Mouse (Mus musculus) midbrain, embryonic 15.5 days (tissue): ENCODE measurements at regions not wholly inside any gene's neighbourhood (a gene's known extent, or its start where the extent isn't known, plus 50 kb on each side); places are given as distances from the start of the nearest gene placed in this dataset.

ENCODE experiments used
- ATAC-seq: fragments of 200-750 bp; cut with Nextera tagmentation; replicated peaks from 2 replicates; pipeline ENCODE4 v1.8.0; 2017; ENCODE audit warnings: moderate TSS enrichment
- H3K27ac ChIP-seq: fragments of 300-500 bp; sonication (generic); 2 replicates; pipeline ENCODE4 v1.5.1; 2015; ENCODE audit warnings: mild to moderate bottlenecking, inconsistent platforms
- H3K27me3 ChIP-seq: fragments of 300-500 bp; sonication (generic); replicated peaks from 2 replicates; pipeline ENCODE4 v1.6.1; 2015; ENCODE audit warnings: inconsistent platforms
- H3K36me3 ChIP-seq: fragments of 300-500 bp; sonication (generic); replicated peaks from 2 replicates; pipeline ENCODE4 v1.6.1; 2015; ENCODE audit warnings: inconsistent platforms
- H3K4me1 ChIP-seq: fragments of 300-500 bp; sonication (generic); 2 replicates; pipeline ENCODE4 v1.6.1; 2015; ENCODE audit warnings: inconsistent platforms
- H3K4me2 ChIP-seq: fragments of 300-500 bp; sonication (generic); 2 replicates; pipeline ENCODE4 v1.6.1; 2015; ENCODE audit warnings: inconsistent platforms, mild to moderate bottlenecking, moderate library complexity
- H3K4me3 ChIP-seq: fragments of 300-500 bp; sonication (generic); 2 replicates; pipeline ENCODE4 v1.5.1; 2015; ENCODE audit warnings: mild to moderate bottlenecking, inconsistent platforms
- H3K9ac ChIP-seq: fragments of 300-500 bp; sonication (generic); 2 replicates; pipeline ENCODE4 v1.6.1; 2015; ENCODE audit warnings: mild to moderate bottlenecking, inconsistent platforms
- H3K9me3 ChIP-seq: fragments of 300-500 bp; sonication (generic); 2 replicates; pipeline ENCODE4 v1.6.1; 2016; ENCODE audit warnings: inconsistent platforms
- WGBS: fragments of 180-500 bp; shearing (Covaris S2); methylation state at CpG from one replicate; pipeline ENCODE4 v1.1.7; 2015; ENCODE audit warnings: mixed read lengths; 5-methylcytosine and 5-hydroxymethylcytosine counted together

DNA sequence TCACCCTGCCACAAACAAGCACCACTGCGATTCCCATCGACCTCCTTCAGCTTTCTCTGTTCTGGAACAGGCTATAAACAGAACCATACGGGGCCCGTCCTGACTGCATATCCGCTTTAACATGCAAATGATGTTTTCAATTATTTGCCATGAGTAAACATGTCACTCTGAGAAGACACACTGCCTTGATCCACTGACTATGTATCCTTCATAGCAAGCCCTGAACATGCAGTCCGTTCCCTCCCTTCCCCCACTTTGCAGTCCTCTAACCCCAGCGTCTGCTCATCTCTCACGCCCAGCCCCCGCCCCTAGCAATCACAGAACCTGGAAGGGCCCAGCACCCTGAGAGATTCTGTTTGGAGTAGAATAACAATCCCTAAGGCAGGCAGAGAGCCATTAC lies 89.4 kb upstream of the Rybp start:
- no peak overlapping the region for H3K4me3 ChIP-seq
- H3K27me3 ChIP-seq: 0 out of 2 replicates have a peak, but pooled peaks cover 8% of the 10 kb centered on the region
- H3K4me2 ChIP-seq: no peak overlapping the region
- H3K27ac ChIP-seq: no peak overlapping the region
- peaks cover 17% of the 10 kb centered on the region for H3K4me1 ChIP-seq
- no peaks in the 10 kb centered on the region for H3K9me3 ChIP-seq
- ATAC-seq: peak; percentile 16
- 18% methylated on average over 9 of the region's 9 CpGs for WGBS
- H3K9ac ChIP-seq: no peak overlapping the region
- no peaks in the 10 kb centered on the region for H3K36me3 ChIP-seq

DNA sequence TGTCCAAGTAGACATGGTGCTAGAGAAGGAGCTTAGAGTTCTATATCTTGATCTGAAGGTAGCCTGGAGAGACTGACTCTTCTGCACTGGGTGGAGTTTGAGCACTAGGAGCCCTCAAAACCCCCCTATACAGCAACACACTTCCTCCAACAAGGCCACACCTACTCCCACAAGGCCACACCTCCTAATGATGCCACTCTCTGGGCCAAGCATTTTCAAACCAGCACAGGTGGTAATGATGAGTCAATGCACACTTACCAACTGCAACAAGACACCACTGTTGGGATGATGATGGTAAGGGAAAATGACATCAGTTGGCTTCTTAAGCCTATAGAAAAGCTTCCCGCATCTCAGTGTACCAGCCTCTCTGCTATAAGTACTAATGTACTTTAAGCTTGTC lies 83.5 kb upstream of the Rybp start:
- Histone ChIP-seq H3K27ac (no peak overlapping the region), H3K9ac (no peak overlapping the region), H3K4me2 (no peak overlapping the region), H3K4me3 (no peak overlapping the region), H3K27me3 (no peaks in the 10 kb centered on the region), H3K4me1 (no peaks in the 10 kb centered on the region), H3K36me3 (no peaks in the 10 kb centered on the region), H3K9me3 (no peaks in the 10 kb centered on the region)
- 94% methylated on average over 1 of the region's 1 CpGs for WGBS
- ATAC-seq: no peak

DNA sequence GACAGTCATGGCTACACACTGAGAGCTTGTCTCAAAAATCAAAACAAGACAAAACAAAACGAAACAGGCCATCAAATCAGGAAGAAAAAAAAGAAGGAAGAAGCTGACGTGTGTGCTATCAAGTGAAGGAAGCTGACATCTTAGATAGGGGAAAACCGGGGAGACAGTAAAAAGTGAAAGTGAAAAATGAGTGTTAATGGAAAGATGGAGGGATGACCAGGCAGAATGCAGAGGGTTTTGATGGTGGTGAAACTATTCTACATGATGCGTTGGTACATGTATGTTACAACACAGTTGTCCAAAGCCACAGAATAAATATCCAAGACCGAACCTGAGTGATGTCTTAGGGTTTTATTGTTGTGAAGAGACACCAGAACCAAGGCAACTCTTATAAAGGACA lies 83.1 kb upstream of the Rybp start:
- Histone ChIP-seq H3K36me3 (no peaks in the 10 kb centered on the region), H3K4me3 (no peak overlapping the region), H3K4me1 (no peaks in the 10 kb centered on the region), H3K27ac (no peak overlapping the region), H3K4me2 (no peak overlapping the region), H3K9me3 (no peaks in the 10 kb centered on the region), H3K9ac (no peak overlapping the region), H3K27me3 (no peaks in the 10 kb centered on the region)
- ATAC-seq: no peak
- WGBS: 92% methylated on average over 5 of the region's 5 CpGs

DNA sequence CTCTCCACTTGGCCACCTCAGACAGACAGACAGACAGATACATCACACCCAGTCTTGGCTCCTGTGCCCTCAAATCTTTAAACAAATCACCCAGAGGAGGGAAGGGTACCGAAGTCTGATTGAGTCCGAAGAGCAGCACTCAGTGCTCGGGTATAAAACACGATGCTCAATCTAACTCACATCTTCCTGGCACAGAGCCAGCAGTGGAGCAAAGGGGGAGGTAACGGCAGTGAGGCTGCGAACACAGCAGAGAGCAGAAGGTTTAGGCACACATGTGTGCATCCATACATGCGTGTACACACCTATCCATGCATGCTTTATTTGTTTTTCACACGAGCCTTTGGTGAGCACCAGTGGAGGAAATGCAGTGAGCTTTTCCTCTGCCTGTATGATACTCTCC lies 78.9 kb upstream of the Rybp start:
- no peaks in the 10 kb centered on the region for H3K9me3 ChIP-seq
- no peak overlapping the region for H3K4me3 ChIP-seq
- H3K9ac ChIP-seq: no peak overlapping the region
- no peak for ATAC-seq
- H3K27me3 ChIP-seq: no peaks in the 10 kb centered on the region
- 62% methylated on average over 8 of the region's 8 CpGs for WGBS
- H3K4me1 ChIP-seq: no peaks in the 10 kb centered on the region
- H3K27ac ChIP-seq: no peak overlapping the region
- H3K36me3 ChIP-seq: no peaks in the 10 kb centered on the region
- H3K4me2 ChIP-seq: no peak overlapping the region

DNA sequence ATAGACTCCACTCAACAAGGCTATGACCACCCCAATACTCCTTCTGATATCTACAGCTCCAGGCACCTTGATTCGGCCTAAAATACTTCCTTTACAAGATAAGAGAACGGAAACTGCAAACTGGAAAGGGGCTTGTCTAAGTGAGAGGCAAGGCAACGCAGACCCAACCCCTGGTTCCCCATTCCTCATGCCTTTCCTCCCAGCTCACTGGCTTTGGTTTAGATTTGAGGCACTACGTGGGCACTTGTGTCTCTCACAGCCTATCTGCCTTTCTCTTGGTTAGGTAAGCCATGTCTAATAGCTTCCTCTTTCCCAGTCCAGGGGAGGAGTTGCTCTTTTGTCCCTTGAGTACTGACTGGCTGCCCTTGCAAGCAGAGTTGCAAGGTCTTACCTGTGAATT lies 78.5 kb upstream of the Rybp start:
- WGBS: 88% methylated on average over 4 of the region's 4 CpGs
- Histone ChIP-seq H3K27me3 (no peaks in the 10 kb centered on the region), H3K9ac (no peak overlapping the region), H3K27ac (no peak overlapping the region), H3K4me2 (no peak overlapping the region), H3K9me3 (no peaks in the 10 kb centered on the region), H3K4me1 (no peaks in the 10 kb centered on the region), H3K36me3 (no peaks in the 10 kb centered on the region), H3K4me3 (no peak overlapping the region)
- no peak for ATAC-seq

DNA sequence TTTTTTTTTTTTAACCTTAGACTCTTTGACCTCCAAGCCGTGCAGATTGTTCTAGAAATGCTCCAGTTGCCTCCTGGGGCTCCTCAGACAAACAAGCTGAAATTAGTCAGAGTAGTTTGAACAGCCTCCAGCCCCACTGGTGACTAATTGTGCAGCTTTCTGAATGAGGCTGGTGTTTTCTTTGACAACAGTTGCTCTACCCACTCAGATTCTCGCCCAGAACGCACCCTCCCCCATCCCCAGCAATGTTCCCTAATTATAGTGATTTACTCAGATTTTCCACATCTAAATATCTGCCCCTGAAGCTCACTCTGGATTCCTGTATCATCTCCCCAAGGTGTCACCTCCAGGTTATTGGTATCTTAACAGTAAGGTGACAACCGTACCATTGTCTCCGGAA lies 76.4 kb upstream of the Rybp start:
- no peaks in the 10 kb centered on the region for H3K4me1 ChIP-seq
- no peak overlapping the region for H3K27ac ChIP-seq
- ATAC-seq: no peak
- WGBS: 65% methylated on average over 5 of the region's 5 CpGs
- H3K4me3 ChIP-seq: no peak overlapping the region
- no peak overlapping the region for H3K9ac ChIP-seq
- no peaks in the 10 kb centered on the region for H3K27me3 ChIP-seq
- no peak overlapping the region for H3K4me2 ChIP-seq
- H3K36me3 ChIP-seq: no peaks in the 10 kb centered on the region
- no peaks in the 10 kb centered on the region for H3K9me3 ChIP-seq

DNA sequence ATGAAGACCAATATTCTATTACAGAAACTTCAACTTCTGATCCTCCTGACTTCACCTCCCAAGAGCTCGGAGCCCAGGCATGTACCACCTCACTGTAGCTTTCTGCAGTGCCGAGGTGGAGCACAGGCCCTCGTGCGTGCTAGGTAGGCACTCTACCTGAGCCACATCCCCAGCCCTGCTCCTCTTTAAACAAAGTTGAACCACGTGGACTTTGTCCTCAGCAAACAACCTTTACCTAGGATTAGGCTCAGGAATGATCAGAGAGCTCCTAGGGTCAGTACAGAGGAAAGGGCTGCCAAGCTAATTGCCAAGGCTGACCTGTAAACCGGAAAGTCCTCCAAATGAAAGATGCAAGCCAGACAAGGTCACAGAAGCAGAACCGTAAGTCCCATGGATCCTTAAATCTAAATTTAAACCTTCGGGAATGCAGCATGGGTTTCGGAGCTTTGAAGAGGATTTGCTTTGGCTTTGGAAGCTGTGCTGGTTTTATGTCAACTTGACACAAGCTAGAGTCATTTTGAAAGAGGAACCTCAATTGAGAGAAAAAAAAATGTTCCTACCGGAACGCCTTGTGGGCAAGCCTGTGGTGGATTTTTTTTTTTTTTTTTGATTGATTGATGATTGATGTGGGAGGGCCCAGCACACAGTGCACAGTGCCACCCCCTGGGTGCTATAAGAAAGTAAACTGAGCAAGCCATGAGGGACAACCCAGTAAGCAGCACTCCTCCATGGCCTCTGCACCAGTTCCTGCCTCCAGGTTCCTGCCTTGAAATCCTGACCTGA lies 69.5 kb upstream of the Rybp start:
- no peak overlapping the region for H3K4me2 ChIP-seq
- no peak overlapping the region for H3K27ac ChIP-seq
- no peaks in the 10 kb centered on the region for H3K9me3 ChIP-seq
- H3K36me3 ChIP-seq: no peaks in the 10 kb centered on the region
- no peak for ATAC-seq
- WGBS: 83% methylated on average over 11 of the region's 11 CpGs
- H3K9ac ChIP-seq: no peak overlapping the region
- no peaks in the 10 kb centered on the region for H3K4me1 ChIP-seq
- H3K4me3 ChIP-seq: no peak overlapping the region
- H3K27me3 ChIP-seq: no peaks in the 10 kb centered on the region

DNA sequence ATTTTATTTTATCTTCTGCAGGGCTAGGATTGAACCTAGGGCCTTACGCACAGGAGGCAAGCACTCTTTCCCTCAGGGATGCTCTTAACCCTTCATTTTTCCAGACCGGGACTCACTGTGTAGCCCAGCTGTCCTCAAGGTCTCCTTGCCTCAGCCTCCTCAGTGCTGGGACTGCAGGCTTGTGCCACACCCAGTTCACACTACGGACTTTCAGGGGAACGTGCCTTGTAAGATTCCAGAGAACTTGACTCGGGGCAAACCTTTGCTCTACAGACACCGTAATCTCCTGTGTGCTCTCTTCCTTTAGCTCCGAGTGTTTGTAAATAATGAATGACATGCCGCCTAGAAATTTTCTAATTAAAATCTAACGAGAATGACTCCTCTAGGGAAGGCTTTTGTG lies 68.6 kb upstream of the Rybp start:
- no peak for ATAC-seq
- no peaks in the 10 kb centered on the region for H3K36me3 ChIP-seq
- 71% methylated on average over 9 of the region's 9 CpGs for WGBS

DNA sequence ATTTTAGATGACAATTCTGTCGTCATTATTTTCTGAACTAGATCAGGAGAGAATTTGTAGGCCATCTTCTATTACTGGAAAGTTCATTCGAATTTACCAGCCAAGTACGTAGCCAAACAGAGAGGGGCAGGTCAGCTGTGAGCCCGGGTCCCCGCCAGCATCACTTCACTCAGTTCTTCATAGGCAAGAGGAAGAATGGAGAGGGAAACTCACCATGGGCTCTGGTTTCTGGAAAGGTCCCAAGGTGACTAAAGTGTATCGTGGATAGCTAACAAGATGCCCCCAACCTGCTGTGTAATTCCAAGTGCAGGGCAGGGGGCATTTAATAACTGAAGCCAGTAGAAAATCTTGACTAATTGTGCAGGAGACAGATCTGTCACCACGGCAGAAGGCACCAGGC lies 60.2 kb upstream of the Rybp start:
- no peak for ATAC-seq
- no peaks in the 10 kb centered on the region for H3K9me3 ChIP-seq
- H3K36me3 ChIP-seq: no peaks in the 10 kb centered on the region
- H3K4me3 ChIP-seq: no peak overlapping the region
- no peak overlapping the region for H3K9ac ChIP-seq
- no peak overlapping the region for H3K27ac ChIP-seq
- no peak overlapping the region for H3K4me2 ChIP-seq
- WGBS: 85% methylated on average over 7 of the region's 7 CpGs
- no peaks in the 10 kb centered on the region for H3K27me3 ChIP-seq
- H3K4me1 ChIP-seq: no peaks in the 10 kb centered on the region

More for the DNA sequence above, 68.6 kb upstream of the Rybp start:
- H3K27ac ChIP-seq: no peak overlapping the region
- H3K4me2 ChIP-seq: no peak overlapping the region
- H3K9me3 ChIP-seq: no peaks in the 10 kb centered on the region
- no peaks in the 10 kb centered on the region for H3K4me1 ChIP-seq
- no peak overlapping the region for H3K4me3 ChIP-seq
- no peak overlapping the region for H3K9ac ChIP-seq
- no peaks in the 10 kb centered on the region for H3K27me3 ChIP-seq

DNA sequence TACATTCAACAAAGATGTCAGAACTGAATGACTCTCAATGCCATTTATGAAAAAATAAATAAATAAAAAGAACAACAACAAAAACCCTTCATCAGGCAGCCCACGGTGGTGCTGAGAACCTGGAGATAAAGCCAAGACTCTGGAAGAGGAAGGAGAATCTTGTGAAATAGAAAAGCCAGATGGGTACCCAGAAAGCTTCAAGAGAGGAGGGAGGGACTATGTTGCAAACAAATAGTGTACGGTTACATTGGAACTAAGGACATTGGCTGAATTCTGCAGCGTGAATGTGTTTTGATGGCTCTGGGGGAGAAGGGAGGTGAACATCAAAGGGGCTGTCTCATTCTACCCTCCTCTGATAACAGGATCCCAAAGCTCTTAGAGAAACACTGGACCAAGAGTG lies 57.8 kb upstream of the Rybp start:
- Histone ChIP-seq H3K27me3 (no peaks in the 10 kb centered on the region), H3K4me2 (no peak overlapping the region), H3K27ac (no peak overlapping the region), H3K9me3 (no peaks in the 10 kb centered on the region), H3K4me3 (no peak overlapping the region), H3K36me3 (no peaks in the 10 kb centered on the region), H3K9ac (no peak overlapping the region), H3K4me1 (no peaks in the 10 kb centered on the region)
- 85% methylated on average over 3 of the region's 3 CpGs for WGBS
- no peak for ATAC-seq

DNA sequence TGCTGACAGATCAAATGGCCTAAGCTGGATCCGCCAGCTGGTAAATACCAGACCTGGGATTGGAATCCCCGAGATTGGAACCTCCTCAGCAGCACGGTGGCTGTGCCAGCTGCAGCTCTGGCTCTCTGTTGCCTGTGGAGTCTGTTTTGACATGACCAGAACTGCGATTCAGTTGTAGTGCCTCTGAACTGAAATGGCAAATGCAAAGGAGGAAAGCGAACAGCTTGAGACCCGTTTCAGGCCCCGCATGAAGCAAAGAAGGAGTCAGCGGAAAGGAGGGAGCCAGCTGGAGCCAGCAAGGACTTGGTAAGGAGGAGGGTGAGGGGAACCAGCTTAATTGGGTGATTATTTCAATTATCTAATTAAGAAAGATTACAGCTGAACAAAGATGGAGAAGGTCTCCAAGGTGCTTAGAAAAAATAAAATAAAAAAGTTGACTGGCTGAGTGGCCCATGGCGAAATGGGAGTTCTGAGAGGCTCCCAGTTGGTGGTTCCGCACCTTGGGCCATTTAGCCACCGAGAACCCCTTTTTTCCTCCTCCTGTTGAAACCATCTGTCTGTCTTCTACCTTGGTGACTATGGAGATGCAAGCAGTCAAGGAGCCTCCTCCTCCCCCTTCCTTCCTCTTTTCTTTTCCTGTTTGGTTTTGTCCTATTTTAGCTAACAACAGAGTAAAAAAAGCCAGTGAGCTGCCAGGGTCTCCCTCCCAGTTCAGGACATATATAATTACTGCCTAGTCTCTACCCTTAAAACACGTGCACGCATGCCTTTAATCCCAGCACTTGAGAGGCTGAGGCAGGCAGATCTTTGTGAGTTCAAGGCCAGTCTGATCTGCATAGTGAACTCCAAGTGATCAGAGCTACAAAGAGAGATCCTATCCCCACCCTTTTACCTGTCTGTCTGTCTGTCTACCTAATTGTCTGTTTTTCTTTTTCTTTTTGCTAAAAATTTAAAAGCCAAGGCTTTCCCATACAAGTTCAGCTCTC lies 54.3 kb upstream of the Rybp start:
- 56% methylated on average over 13 of the region's 13 CpGs for WGBS
- no peaks in the 10 kb centered on the region for H3K36me3 ChIP-seq
- peaks cover 9% of the 10 kb centered on the region for H3K27me3 ChIP-seq
- H3K4me2 ChIP-seq: no peak overlapping the region
- peaks cover 6% of the 10 kb centered on the region; the same call in 1 of the 2 replicates for H3K4me1 ChIP-seq
- H3K9me3 ChIP-seq: no peaks in the 10 kb centered on the region
- ATAC-seq: no peak
- H3K4me3 ChIP-seq: no peak overlapping the region
- no peak overlapping the region for H3K27ac ChIP-seq
- no peak overlapping the region for H3K9ac ChIP-seq

DNA sequence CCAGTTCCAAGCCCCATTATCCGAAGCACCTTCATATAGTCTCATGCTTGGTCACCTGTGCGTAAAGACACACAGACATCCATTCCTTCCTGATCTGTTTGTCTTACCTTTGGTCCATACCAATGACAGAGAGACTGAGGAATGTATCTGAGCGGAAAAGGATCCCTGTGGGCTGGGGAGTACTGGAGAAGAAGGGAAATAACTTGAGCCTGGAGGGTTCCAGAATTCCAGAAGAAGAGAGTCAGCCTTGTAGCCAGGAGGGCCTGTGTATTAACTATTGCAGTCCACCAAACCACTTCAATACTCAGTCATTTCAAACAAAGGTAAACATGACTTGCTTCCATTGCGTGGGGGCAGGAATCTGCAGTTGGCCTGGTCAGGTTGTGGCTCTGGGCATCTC lies 51.0 kb upstream of the Rybp start:
- Histone ChIP-seq H3K4me1 (peaks cover 20% of the 10 kb centered on the region), H3K9me3 (no peaks in the 10 kb centered on the region), H3K27me3 (peaks cover 17% of the 10 kb centered on the region), H3K9ac (no peak overlapping the region), H3K36me3 (no peaks in the 10 kb centered on the region), H3K27ac (no peak overlapping the region), H3K4me3 (no peak overlapping the region), H3K4me2 (no peak overlapping the region)
- ATAC-seq: no peak
- WGBS: 92% methylated on average over 4 of the region's 4 CpGs
